Comparison of ENCODE assay signal across 20 mouse cellular contexts in the genomic region with DNA sequence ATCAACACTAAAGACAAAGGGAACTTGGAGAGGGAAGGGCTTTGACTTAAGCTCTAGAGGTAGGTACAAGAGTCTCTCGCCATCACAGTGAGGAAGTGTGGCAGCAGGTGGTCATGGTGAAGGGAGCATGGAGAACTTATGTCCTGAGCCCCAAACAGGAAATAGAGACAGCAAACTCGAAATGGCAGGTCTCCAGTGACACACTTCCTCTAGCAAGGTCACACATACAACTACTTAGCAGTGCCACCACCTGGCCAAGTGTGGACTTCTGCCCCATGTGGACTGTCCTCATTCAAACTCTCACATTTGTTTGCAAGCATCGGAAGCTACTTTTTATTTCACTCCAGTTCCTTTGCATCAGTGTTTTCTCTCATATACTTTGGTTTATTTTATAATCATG.
A peak's percentile ranks its signal among the peaks of the same experiment; 100 is the strongest.
DNase-seq lines count a peak whose midpoint lies in the region; ATAC-seq and TF ChIP-seq lines count a peak whose summit lies in the region.
"Had no signal": no experiment of that assay in that cellular context is flagged by ENCODE, and none has a peak within 500 bp of the region (broad histone marks: within the 10 kb centered on the region; RNA-seq: fewer than 3 reads in every experiment).

No protein-coding gene starts in this region.

- H3K4me1 ChIP-seq in lung, postnatal 0 days (ENCODE audit: insufficient read depth, low read depth, low read length) = no peaks in the 10 kb centered on the region
- H3K4me1 ChIP-seq: embryonic facial prominence, embryonic 15.5 days; forebrain, embryonic 12.5 days; limb, embryonic 10.5 days; midbrain, embryonic 15.5 days had no signal

- H3K27ac ChIP-seq in lung, postnatal 0 days (ENCODE audit: low read length) = no peak overlapping the region
- H3K27ac ChIP-seq: embryonic facial prominence, embryonic 15.5 days; forebrain, embryonic 12.5 days; hindbrain, embryonic 14.5 days; kidney, postnatal 0 days; layer of hippocampus, adult 2 months; limb, embryonic 10.5 days; midbrain, embryonic 15.5 days had no signal

- no peak overlapping the region for H3K4me3 ChIP-seq in lung, postnatal 0 days (ENCODE audit: low read depth, low read length)
- H3K4me3 ChIP-seq: embryonic facial prominence, embryonic 15.5 days; forebrain, embryonic 12.5 days; layer of hippocampus, adult 2 months; limb, embryonic 10.5 days; midbrain, embryonic 15.5 days had no signal

- no peak overlapping the region for H3K9ac ChIP-seq in lung, postnatal 0 days (replicated peaks; ENCODE audit: low read depth)
- H3K9ac ChIP-seq: embryonic facial prominence, embryonic 15.5 days; forebrain, embryonic 12.5 days; hindbrain, embryonic 14.5 days; midbrain, embryonic 15.5 days had no signal

- no peak for ATAC-seq in CD4-positive, CD25-positive, alpha-beta regulatory T cell, adult 4 months
- ATAC-seq in lung, postnatal 0 days = no peak
- 0 out of 2 replicates have a peak, but pooled peaks have one; percentile 25 for ATAC-seq in erythroid progenitor cell, adult 5-6 weeks (replicated peaks; ENCODE audit: low FRiP score, poor library complexity, severe bottlenecking)
- ATAC-seq: intestine, postnatal 0 days; midbrain, embryonic 15.5 days had no signal

- no peak overlapping the region for H3K4me2 ChIP-seq in lung, postnatal 0 days (replicated peaks; ENCODE audit: low read depth, low read length)
- H3K4me2 ChIP-seq: embryonic facial prominence, embryonic 15.5 days; forebrain, embryonic 12.5 days; hindbrain, embryonic 14.5 days; midbrain, embryonic 15.5 days had no signal

- WGBS in lung, postnatal 0 days = 62% methylated on average over 3 of the region's 3 CpGs

- H3K9me3 ChIP-seq in lung, postnatal 0 days (ENCODE audit: low read length) = no peaks in the 10 kb centered on the region
- H3K9me3 ChIP-seq: embryonic facial prominence, embryonic 15.5 days; forebrain, embryonic 12.5 days; limb, embryonic 10.5 days; midbrain, embryonic 15.5 days had no signal

- peak; percentile 39 for TF ChIP-seq CTCF in lung, postnatal 0 days (IDR thresholded peaks at IDR 0.05)

- DNase-seq in CD4-positive, CD25-positive, alpha-beta regulatory T cell, adult 2 months (ENCODE audit: low read depth, low spot score) = peak; percentile 10
- peak; percentile 16 for DNase-seq in lung, postnatal 0 days (ENCODE audit: low spot score)
- no peak for DNase-seq in lung, postnatal 4 days
- DNase-seq in thymus, postnatal 14 days = peak; percentile 26
- DNase-seq in adipocyte (ENCODE audit: low spot score) = no peak
- DNase-seq in gastrocnemius, postnatal 14 days = no peak
- DNase-seq: cerebellum, postnatal 14 days; embryo, embryonic 11 days; gastrocnemius, postnatal 10 days; heart, postnatal 10 days had no signal

- intact Hi-C loops in gastrocnemius, postnatal 14 days (cut with DNase I; ENCODE audit: low total_unique reads) = no loop called here

- no peaks in the 10 kb centered on the region for H3K27me3 ChIP-seq in lung, postnatal 0 days (replicated peaks; ENCODE audit: insufficient read depth, low read length)
- H3K27me3 ChIP-seq: embryonic facial prominence, embryonic 15.5 days; forebrain, embryonic 12.5 days; midbrain, embryonic 15.5 days had no signal

- TF ChIP-seq EP300 in lung, postnatal 0 days (IDR thresholded peaks at IDR 0.05) = no peak

- no peaks in the 10 kb centered on the region for H3K36me3 ChIP-seq in lung, postnatal 0 days (ENCODE audit: insufficient read depth, low read length)
- H3K36me3 ChIP-seq: embryonic facial prominence, embryonic 15.5 days; forebrain, embryonic 12.5 days; limb, embryonic 10.5 days; midbrain, embryonic 15.5 days had no signal

Comparison
In these comparisons a context has a peak if more than half of its experiments do, and no peak if none do; other contexts are left out.
1. DNase-seq: peak in CD4-positive, CD25-positive, alpha-beta regulatory T cell, adult 2 months (single experiment), lung, postnatal 0 days (single experiment) and thymus, postnatal 14 days (single experiment); none in lung, postnatal 4 days (0 of 2), adipocyte (single experiment) and gastrocnemius, postnatal 14 days (single experiment).